Mouse (Mus musculus): Measurements from ENCODE around the gene Btnl10.
"Not testable (repeated sequence)": the region's sequence is repeated elsewhere in the genome, so short reads cannot be mapped to it uniquely, and the experiment has no call there.

Gene Btnl10

GRCm38 (mm10) chr11:58930254-58930653 lies 12.5 kb downstream of the Btnl10 start:
- no peak for DNase-seq (ENCODE audit: low spot score)

GRCm38 (mm10) chr11:58931576-58931975 lies 13.9 kb downstream of the Btnl10 start:
- no peak for DNase-seq (ENCODE audit: low spot score)

- DNase-seq (ENCODE audit: low spot score), result no peak
Measured at GRCm38 (mm10) chr11:58937909-58938308, 20.2 kb downstream of the Btnl10 start.

- DNase-seq (ENCODE audit: low spot score), result peak; percentile 51
Measured at GRCm38 (mm10) chr11:58938322-58939087, 20.8 kb downstream of the Btnl10 start, which contains the start of gene Rnf187. Gene Rnf187 (minus strand): TSS chr11:58938916.

- no peak for DNase-seq (ENCODE audit: low spot score)
Measured at GRCm38 (mm10) chr11:58939088-58939439, 21.4 kb downstream of the Btnl10 start.

- no peak for DNase-seq (ENCODE audit: low spot score)
Measured at GRCm38 (mm10) chr11:58944136-58944535, 26.4 kb downstream of the Btnl10 start.

- no peak for DNase-seq (ENCODE audit: low spot score)
Measured at GRCm38 (mm10) chr11:58947306-58947705, 29.6 kb downstream of the Btnl10 start.

- DNase-seq (ENCODE audit: low spot score), result no peak
Measured at GRCm38 (mm10) chr11:58947798-58948528, 30.3 kb downstream of the Btnl10 start.

GRCm38 (mm10) chr11:58948542-58949479 lies 31.1 kb downstream of the Btnl10 start, which contains the start of gene Hist3h2ba:
Gene Hist3h2ba (plus strand): TSS chr11:58948920.
- no peak for DNase-seq (ENCODE audit: low spot score)

- DNase-seq (ENCODE audit: low spot score), result no peak
Measured at GRCm38 (mm10) chr11:58949480-58950431, 32.0 kb downstream of the Btnl10 start.

- DNase-seq (ENCODE audit: low spot score), result no peak
Measured at GRCm38 (mm10) chr11:58951210-58951609, 33.5 kb downstream of the Btnl10 start.

- DNase-seq (ENCODE audit: low spot score), result no peak
Measured at GRCm38 (mm10) chr11:58953351-58954169, 35.9 kb downstream of the Btnl10 start.

- DNase-seq (ENCODE audit: low spot score), result not testable (repeated sequence)
Measured at GRCm38 (mm10) chr11:58954170-58954419, 36.4 kb downstream of the Btnl10 start.

GRCm38 (mm10) chr11:58954420-58955142 lies 36.9 kb downstream of the Btnl10 start, which contains the start of the genes Hist3h2a and Trim17:
Gene Hist3h2a (plus strand): TSS chr11:58954685.
Gene Trim17 (plus strand): TSS chr11:58954685.
- DNase-seq (ENCODE audit: low spot score), result peak; percentile 40

- DNase-seq (ENCODE audit: low spot score), result no peak
Measured at GRCm38 (mm10) chr11:58955143-58955867, 37.6 kb downstream of the Btnl10 start.

GRCm38 (mm10) chr11:58955868-58956257 lies 38.2 kb downstream of the Btnl10 start:
- DNase-seq (ENCODE audit: low spot score), result no peak

- DNase-seq (ENCODE audit: low spot score), result no peak
Measured at GRCm38 (mm10) chr11:58957226-58957914, 39.7 kb downstream of the Btnl10 start.

GRCm38 (mm10) chr11:58958536-58958935 lies 40.8 kb downstream of the Btnl10 start:
- no peak for DNase-seq (ENCODE audit: low spot score)
